Mouse (Mus musculus) frontal cortex, adult 2 months (tissue): Measurements from ENCODE around the gene Arhgef12. TPM values are rescaled to one million over a fixed set of nuclear protein-coding genes. Genes with fewer than 3 reads are reported as not detected.

Experiments
- DNase-seq, 2 experiments: peaks; one replicate each; pipeline ENCODE4 v3.0.0; 2022; ENCODE audit warnings: low spot score in 1 of 2; ENCODE audit errors: extremely low spot score in 1 of 2
- polyA plus RNA-seq: library from polyadenylated mRNA; depleted of rRNA; stranded (reverse); fragments of >200 nt; gene quantifications from 2 replicates; pipeline ENCODE4 v1.2.3, GENCODE M21; 2012; rRNA removed

The Arhgef12 gene
- polyA plus RNA-seq, 1 experiment: 67.2 TPM

- peak in 1 of 2 experiments; percentile 33 for DNase-seq
Observed at GRCm38 (mm10) chr9:42943781-42944535, 163.1 kb downstream of the Arhgef12 start, which contains the start of gene Grik4. Grik4 (minus strand) TSS chr9:42944493.

- DNase-seq: peak in 1 of 2 experiments; percentile 56
Observed at GRCm38 (mm10) chr9:42943057-42943529, 163.9 kb downstream of the Arhgef12 start.

- DNase-seq: no peak
Observed at GRCm38 (mm10) chr9:42942148-42942547, 164.9 kb downstream of the Arhgef12 start.

- no peak for DNase-seq
Observed at GRCm38 (mm10) chr9:42932146-42932545, 174.9 kb downstream of the Arhgef12 start.

- DNase-seq: no peak
Observed at GRCm38 (mm10) chr9:42927498-42927897, 179.5 kb downstream of the Arhgef12 start.

- no peak for DNase-seq
Observed at GRCm38 (mm10) chr9:42926564-42926963, 180.5 kb downstream of the Arhgef12 start.

- DNase-seq: no peak
Observed at GRCm38 (mm10) chr9:42921830-42922229, 185.2 kb downstream of the Arhgef12 start.

- no peak for DNase-seq
Observed at GRCm38 (mm10) chr9:42920190-42920589, 186.8 kb downstream of the Arhgef12 start.

GRCm38 (mm10) chr9:42917911-42918310 lies 189.1 kb downstream of the Arhgef12 start:
- peak; percentile 46 to 79 for DNase-seq

Other genes with a start within 250 kb of the Arhgef12 start
- gene Grik4, start 162.7 kb downstream of the Arhgef12 start, polyA plus RNA-seq: 10.4 and 11.6 TPM in 2 replicates
- 26.1 and 28.1 TPM in 2 replicates for gene Tmem136, start 9.3 kb upstream of the Arhgef12 start, polyA plus RNA-seq
- gene Pou2f3, start 103.1 kb upstream of the Arhgef12 start, polyA plus RNA-seq: 0.17 and 0.26 TPM in 2 replicates
- gene Oaf, start 132.7 kb upstream of the Arhgef12 start, polyA plus RNA-seq: 23.9 and 27.8 TPM in 2 replicates
- gene Trim29, start 203.6 kb upstream of the Arhgef12 start, polyA plus RNA-seq: 0.19 and 0.36 TPM in 2 replicates